Mouse (Mus musculus): ENCODE data around the gene Chil1. TPM values are rescaled to one million over a fixed set of nuclear protein-coding genes. Genes with fewer than 3 reads are reported as not detected.
A peak's percentile ranks its signal among the peaks of the same experiment; 100 is the strongest.

Chil1 gene
- polyA plus RNA-seq, 1 experiment from 2014 or later: 11.6 TPM

DNA sequence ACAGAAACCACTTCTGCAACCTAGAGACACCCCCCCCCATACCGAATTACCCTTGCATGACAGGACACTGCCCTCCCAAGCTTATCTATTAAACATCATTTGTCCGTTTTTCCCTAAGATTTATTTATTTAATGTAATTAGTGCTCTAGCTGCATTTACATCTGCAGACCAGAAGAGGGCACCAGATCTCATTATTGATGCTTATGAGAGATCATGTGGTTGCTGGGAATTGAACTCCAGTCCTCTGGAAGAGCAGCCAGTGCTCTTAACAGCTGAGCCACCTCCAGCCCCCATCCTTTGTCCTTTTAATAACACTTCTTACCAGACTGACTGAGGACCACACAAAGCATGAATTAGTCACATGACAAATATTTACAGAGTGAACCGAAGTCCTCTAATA, 27.3 kb upstream of the Chil1 start:
- H3K4me2 ChIP-seq (replicated peaks): no peak overlapping the region
- H3K9me3 ChIP-seq: peaks cover 6% of the 10 kb centered on the region; the same call in 1 of the 2 replicates
- H3K36me3 ChIP-seq: no peaks in the 10 kb centered on the region
- no peak overlapping the region for H3K9ac ChIP-seq
- no peak for ATAC-seq (ENCODE audit: low FRiP score, low read depth)
- 71% methylated on average over 3 of the region's 3 CpGs for WGBS
- no peaks in the 10 kb centered on the region for H3K4me1 ChIP-seq
- H3K27ac ChIP-seq: no peak overlapping the region
- 0 out of 2 replicates have a peak, but pooled peaks cover 3% of the 10 kb centered on the region for H3K27me3 ChIP-seq
- H3K4me3 ChIP-seq: no peak overlapping the region

- no peak overlapping the region for H3K27ac ChIP-seq
- H3K4me2 ChIP-seq (replicated peaks): no peak overlapping the region
- WGBS: 89% methylated on average over 3 of the region's 3 CpGs
- no peak overlapping the region for H3K9ac ChIP-seq
- no peaks in the 10 kb centered on the region for H3K27me3 ChIP-seq
- H3K4me1 ChIP-seq: no peaks in the 10 kb centered on the region; the same call in 1 of the 2 replicates
- no peak overlapping the region for H3K4me3 ChIP-seq
- ATAC-seq (ENCODE audit: low FRiP score, low read depth): peak; percentile 73
- H3K36me3 ChIP-seq: no peaks in the 10 kb centered on the region
- H3K9me3 ChIP-seq: no peaks in the 10 kb centered on the region
These were observed 21.6 kb upstream of the Chil1 start for GRCm38 (mm10) chr1:134160404-134160803.

GRCm38 (mm10) chr1:134161399-134161798, 20.6 kb upstream of the Chil1 start:
- Histone ChIP-seq H3K4me2 (replicated peaks) (no peak overlapping the region), H3K9me3 (no peaks in the 10 kb centered on the region; the same call in 1 of the 2 replicates), H3K4me3 (no peak overlapping the region), H3K9ac (no peak overlapping the region), H3K36me3 (no peaks in the 10 kb centered on the region), H3K4me1 (no peaks in the 10 kb centered on the region; the same call in 1 of the 2 replicates), H3K27me3 (no peaks in the 10 kb centered on the region), H3K27ac (no peak overlapping the region)
- ATAC-seq (ENCODE audit: low FRiP score, low read depth): no peak
- 79% methylated on average over 6 of the region's 6 CpGs for WGBS

DNA sequence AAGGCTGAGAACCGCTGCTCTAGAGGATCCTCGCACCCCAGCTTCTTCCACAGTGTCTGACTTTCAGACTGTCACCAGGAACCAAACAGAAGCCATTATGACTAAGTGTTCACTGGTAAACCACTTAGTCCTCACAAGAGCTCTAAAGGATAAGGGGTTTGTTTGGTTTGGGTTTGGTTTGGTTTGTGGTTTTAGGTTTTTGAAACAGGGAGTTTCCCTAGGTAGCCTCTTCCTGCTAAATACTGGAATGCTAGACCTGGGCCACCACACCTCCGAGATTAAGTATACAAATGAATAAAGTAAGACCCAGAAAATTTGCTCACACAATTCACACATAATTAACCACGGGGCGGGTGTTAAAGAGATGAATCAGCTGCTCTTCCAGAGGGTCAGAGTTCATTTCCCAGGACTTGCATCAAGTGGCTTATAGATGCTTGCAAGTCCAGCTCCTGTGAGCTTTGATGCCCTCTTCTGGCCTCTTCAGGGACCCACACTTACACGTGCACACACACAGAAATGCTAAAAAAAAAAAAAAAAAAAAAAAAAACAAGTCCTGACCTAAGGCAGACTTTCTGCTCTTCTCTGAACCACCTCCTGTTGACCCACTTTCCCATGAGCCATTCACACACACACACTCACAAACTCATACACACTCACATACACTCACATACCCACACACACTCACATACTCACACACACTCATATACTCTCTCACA, 19.3 kb upstream of the Chil1 start:
- no peak for ATAC-seq (ENCODE audit: low FRiP score, low read depth)
- Histone ChIP-seq H3K27me3 (no peaks in the 10 kb centered on the region), H3K9ac (no peak overlapping the region), H3K9me3 (no peaks in the 10 kb centered on the region; the same call in 1 of the 2 replicates), H3K4me3 (no peak overlapping the region), H3K4me2 (replicated peaks) (no peak overlapping the region), H3K36me3 (no peaks in the 10 kb centered on the region), H3K4me1 (no peaks in the 10 kb centered on the region; the same call in 1 of the 2 replicates), H3K27ac (no peak overlapping the region)
- 81% methylated on average over 6 of the region's 6 CpGs for WGBS

DNA sequence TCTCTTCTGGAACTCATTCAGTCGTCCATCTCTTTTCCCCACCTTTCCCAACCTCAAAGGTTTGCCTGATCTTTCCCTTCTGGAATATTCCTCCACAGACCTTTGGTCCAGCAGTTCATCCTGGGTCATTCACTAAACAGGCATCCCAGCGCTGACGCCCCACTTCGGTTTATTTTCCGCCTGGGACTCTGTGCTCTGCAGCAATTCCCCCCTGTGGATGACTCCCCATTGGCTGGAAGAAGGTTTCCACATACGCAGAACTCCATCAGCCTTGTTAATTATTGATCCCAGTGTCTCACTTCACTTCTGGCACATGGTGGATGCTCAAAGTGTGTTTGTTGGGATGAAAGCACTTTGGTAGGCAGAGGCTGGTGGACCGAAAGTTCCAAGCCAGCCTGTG, 18.5 kb upstream of the Chil1 start:
- no peaks in the 10 kb centered on the region; the same call in 1 of the 2 replicates for H3K9me3 ChIP-seq
- H3K36me3 ChIP-seq: no peaks in the 10 kb centered on the region
- no peak for ATAC-seq (ENCODE audit: low FRiP score, low read depth)
- H3K4me1 ChIP-seq: no peaks in the 10 kb centered on the region; the same call in 1 of the 2 replicates
- H3K27me3 ChIP-seq: no peaks in the 10 kb centered on the region
- no peak overlapping the region for H3K4me3 ChIP-seq
- no peak overlapping the region for H3K27ac ChIP-seq
- 87% methylated on average over 7 of the region's 7 CpGs for WGBS
- no peak overlapping the region for H3K9ac ChIP-seq
- no peak overlapping the region for H3K4me2 ChIP-seq (replicated peaks)

DNA sequence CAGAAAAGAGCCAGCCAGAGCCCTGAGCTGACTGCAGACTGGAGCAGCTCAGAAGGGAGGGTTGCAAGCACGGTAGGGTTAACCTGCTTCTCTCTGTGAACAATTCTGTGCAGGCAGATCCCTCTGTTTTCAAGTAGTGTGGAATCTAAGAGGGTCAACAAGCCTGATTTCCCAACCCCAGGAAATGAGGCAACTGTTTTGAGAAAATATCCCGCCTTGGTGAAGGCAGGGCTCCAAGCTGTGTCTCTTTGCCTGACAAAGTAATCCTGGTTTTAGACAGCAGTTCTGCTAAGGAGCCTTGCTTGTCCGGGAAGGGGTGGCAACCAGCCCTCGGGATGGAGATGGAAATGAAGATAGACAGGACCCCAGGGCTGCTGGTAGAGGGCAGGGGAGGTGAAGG, 17.5 kb upstream of the Chil1 start:
- Histone ChIP-seq H3K27me3 (no peaks in the 10 kb centered on the region), H3K36me3 (no peaks in the 10 kb centered on the region), H3K9me3 (no peaks in the 10 kb centered on the region; the same call in 1 of the 2 replicates), H3K27ac (no peak overlapping the region), H3K4me3 (no peak overlapping the region), H3K9ac (no peak overlapping the region), H3K4me2 (replicated peaks) (no peak overlapping the region), H3K4me1 (no peaks in the 10 kb centered on the region; the same call in 1 of the 2 replicates)
- 68% methylated on average over 4 of the region's 4 CpGs for WGBS
- ATAC-seq (ENCODE audit: low FRiP score, low read depth): no peak

DNA sequence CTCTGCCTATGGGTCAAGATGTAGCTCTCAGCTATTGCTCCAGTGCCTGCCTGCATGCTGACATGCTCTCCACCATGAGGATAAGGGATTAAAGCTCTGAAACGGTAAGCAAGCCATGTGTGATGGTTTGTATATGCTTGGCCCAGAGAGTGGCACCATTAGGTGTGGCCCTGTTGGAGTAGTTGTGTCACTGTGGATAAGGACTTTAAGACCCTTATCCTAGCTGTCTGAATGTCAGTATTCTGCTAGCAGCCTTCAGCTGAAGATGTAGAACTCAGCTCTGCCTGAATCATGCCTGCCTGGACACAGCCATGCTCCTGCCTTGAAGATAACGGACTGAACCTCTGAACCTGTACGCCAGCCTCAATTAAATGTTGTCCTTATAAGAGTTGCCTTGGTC, 15.4 kb upstream of the Chil1 start:
- WGBS: 86% methylated on average over 3 of the region's 3 CpGs
- H3K4me1 ChIP-seq: no peaks in the 10 kb centered on the region; the same call in 1 of the 2 replicates
- ATAC-seq (ENCODE audit: low FRiP score, low read depth): no peak

GRCm38 (mm10) chr1:134167416-134168305, 14.3 kb upstream of the Chil1 start:
- Histone ChIP-seq H3K36me3 (no peaks in the 10 kb centered on the region), H3K27ac (no peak overlapping the region), H3K9ac (no peak overlapping the region), H3K4me2 (replicated peaks) (no peak overlapping the region), H3K27me3 (no peaks in the 10 kb centered on the region), H3K4me1 (no peaks in the 10 kb centered on the region; the same call in 1 of the 2 replicates), H3K4me3 (no peak overlapping the region), H3K9me3 (no peaks in the 10 kb centered on the region; the same call in 1 of the 2 replicates)
- no peak for ATAC-seq (ENCODE audit: low FRiP score, low read depth)
- 66% methylated on average over 14 of the region's 14 CpGs for WGBS

More for the DNA sequence above, 15.4 kb upstream of the Chil1 start:
- no peak overlapping the region for H3K27ac ChIP-seq
- H3K4me2 ChIP-seq (replicated peaks): no peak overlapping the region
- H3K9ac ChIP-seq: no peak overlapping the region
- H3K27me3 ChIP-seq: no peaks in the 10 kb centered on the region
- no peak overlapping the region for H3K4me3 ChIP-seq
- no peaks in the 10 kb centered on the region; the same call in 1 of the 2 replicates for H3K9me3 ChIP-seq
- no peaks in the 10 kb centered on the region for H3K36me3 ChIP-seq

DNA sequence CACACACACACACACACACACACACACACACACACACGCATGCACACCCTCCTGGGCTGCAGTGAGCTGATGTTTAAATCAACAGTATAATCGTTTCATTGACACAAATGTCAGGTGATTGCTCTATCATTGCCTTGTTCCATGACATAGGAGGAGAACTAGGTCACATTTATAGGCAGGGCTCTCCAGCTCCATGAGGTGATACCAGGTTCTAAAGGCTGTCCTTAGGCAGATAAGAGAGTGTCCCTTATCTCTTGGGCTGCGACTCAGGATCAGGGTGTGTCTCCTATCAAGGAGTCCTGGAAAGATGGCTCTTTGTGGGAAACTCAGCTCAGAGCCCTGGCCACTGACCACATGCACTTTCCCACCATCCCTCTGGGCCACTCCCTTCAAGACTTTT, 13.4 kb upstream of the Chil1 start:
- Histone ChIP-seq H3K9ac (no peak overlapping the region), H3K36me3 (no peaks in the 10 kb centered on the region), H3K4me1 (no peaks in the 10 kb centered on the region; the same call in 1 of the 2 replicates), H3K27me3 (no peaks in the 10 kb centered on the region), H3K27ac (no peak overlapping the region), H3K9me3 (no peaks in the 10 kb centered on the region; the same call in 1 of the 2 replicates), H3K4me3 (no peak overlapping the region), H3K4me2 (replicated peaks) (no peak overlapping the region)
- ATAC-seq (ENCODE audit: low FRiP score, low read depth): no peak
- 80% methylated on average over 3 of the region's 3 CpGs for WGBS

DNA sequence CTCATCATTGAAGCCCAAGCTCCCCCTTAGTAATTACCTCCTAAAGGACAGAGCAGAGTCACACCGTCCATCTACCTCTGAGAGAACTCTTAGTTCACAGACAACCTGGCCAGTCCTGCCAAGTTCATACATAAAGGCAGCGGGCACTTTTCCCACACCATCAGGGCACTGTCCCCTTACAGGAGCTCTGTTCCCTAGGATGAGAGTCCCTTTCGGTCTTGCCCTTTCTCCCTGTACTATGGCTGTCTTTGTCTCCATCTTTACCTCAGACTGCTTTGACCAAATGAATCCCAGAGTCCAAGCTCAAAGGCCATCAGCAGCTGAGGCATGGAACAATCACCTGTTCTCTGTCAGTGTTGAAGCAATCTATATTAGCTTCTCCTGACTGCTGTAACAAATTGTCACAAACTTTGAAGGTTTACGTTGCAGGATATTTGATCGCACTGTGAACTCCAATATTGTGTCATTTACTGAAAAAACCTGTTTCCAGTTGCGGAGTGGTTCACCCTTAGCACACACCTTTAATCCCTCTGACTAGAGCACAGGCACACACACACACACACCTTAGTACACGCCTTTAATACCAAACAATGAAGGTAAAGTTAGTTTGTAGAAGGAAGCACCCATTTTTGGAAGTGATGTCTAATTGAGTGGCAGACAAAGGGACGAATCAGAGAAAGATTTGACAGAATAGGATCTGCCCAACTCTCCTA, 12.8 kb upstream of the Chil1 start:
- no peak overlapping the region for H3K27ac ChIP-seq
- H3K9me3 ChIP-seq: no peaks in the 10 kb centered on the region; the same call in 1 of the 2 replicates
- H3K9ac ChIP-seq: no peak overlapping the region
- no peak overlapping the region for H3K4me3 ChIP-seq
- H3K4me1 ChIP-seq: no peaks in the 10 kb centered on the region; the same call in 1 of the 2 replicates
- no peak overlapping the region for H3K4me2 ChIP-seq (replicated peaks)
- no peaks in the 10 kb centered on the region for H3K27me3 ChIP-seq
- no peak for ATAC-seq (ENCODE audit: low FRiP score, low read depth)
- 88% methylated on average over 8 of the region's 8 CpGs for WGBS
- no peaks in the 10 kb centered on the region for H3K36me3 ChIP-seq

GRCm38 (mm10) chr1:134173081-134173480, 8.9 kb upstream of the Chil1 start:
- no peak overlapping the region for H3K4me3 ChIP-seq
- WGBS: 75% methylated on average over 7 of the region's 7 CpGs

More at GRCm38 (mm10) chr1:134173081-134173480, 8.9 kb upstream of the Chil1 start:
- ATAC-seq (ENCODE audit: low FRiP score, low read depth): no peak
- Histone ChIP-seq H3K4me1 (no peaks in the 10 kb centered on the region), H3K4me2 (replicated peaks) (no peak overlapping the region), H3K27me3 (no peaks in the 10 kb centered on the region), H3K9me3 (no peaks in the 10 kb centered on the region), H3K36me3 (no peaks in the 10 kb centered on the region), H3K27ac (no peak overlapping the region), H3K9ac (no peak overlapping the region)
